In genomic region chr17:69382511-69383100, GRCm38 (mm10) we compare ENCODE assay signal across 8 mouse cellular contexts. TPM values are rescaled to one million over a fixed set of nuclear protein-coding genes. Genes with fewer than 3 reads are reported as not detected.
DNase-seq lines count a peak whose midpoint lies in the region; ATAC-seq lines count a peak whose summit lies in the region.

Gene Zbtb14, plus strand, starts transcription at chr17:69383050.

- peak; percentile 96 for DNase-seq in ES-CJ7 (ENCODE audit: low read depth, low spot score)
- DNase-seq in cerebellum, adult 11 months, result peak; percentile 90
- DNase-seq in forebrain, embryonic 14.5 days (ENCODE audit: low spot score), result peak; percentile 98
- peak; percentile 94 to 96 for DNase-seq in heart, postnatal 14 days
- peak; percentile 91 for DNase-seq in layer of hippocampus, adult 11-12 months (ENCODE audit: low spot score)
- peak; percentile 92 to 94 for DNase-seq in lung, adult 18-20 months
- DNase-seq in testis, postnatal 14 days (ENCODE audit: low spot score), result peak; percentile 94

- H3K27ac ChIP-seq in forebrain, embryonic 14.5 days (ENCODE audit: low read depth, low read length), result peak within 1 kb of the TSS; percentile 100
- H3K27ac ChIP-seq in neural tube, embryonic 15.5 days (replicated peaks), result peak within 1 kb of the TSS; percentile 100

- H3K9ac ChIP-seq in forebrain, embryonic 14.5 days (ENCODE audit: low read length), result peak within 1 kb of the TSS; percentile 96
- peak within 1 kb of the TSS; percentile 86 for H3K9ac ChIP-seq in neural tube, embryonic 15.5 days (replicated peaks)

- peaks cover 12% of the 10 kb centered on the region for H3K36me3 ChIP-seq in forebrain, embryonic 14.5 days (ENCODE audit: control insufficient read depth, insufficient read depth, low read length)
- H3K36me3 ChIP-seq in neural tube, embryonic 15.5 days, result peaks cover 7% of the 10 kb centered on the region

- H3K4me3 ChIP-seq in forebrain, embryonic 14.5 days (ENCODE audit: low read depth, low read length), result peak within 1 kb of the TSS; percentile 83
- H3K4me3 ChIP-seq in neural tube, embryonic 15.5 days (replicated peaks), result peak within 1 kb of the TSS; percentile 81

- no peaks in the 10 kb centered on the region for H3K9me3 ChIP-seq in forebrain, embryonic 14.5 days (replicated peaks; ENCODE audit: control insufficient read depth, low read length)
- H3K9me3 ChIP-seq in neural tube, embryonic 15.5 days (replicated peaks), result no peaks in the 10 kb centered on the region

- intact Hi-C loops in heart, postnatal 14 days (cut with DNase I), result loop anchor here (2.0 kb wide), 2 partner anchors 34 to 56 kb away; partner anchors contain the start of gene Akain1

- peak; percentile 91 for ATAC-seq in forebrain, embryonic 14.5 days
- peak; percentile 89 for ATAC-seq in neural tube, embryonic 15.5 days (ENCODE audit: low FRiP score)

- H3K27me3 ChIP-seq in forebrain, embryonic 14.5 days (replicated peaks; ENCODE audit: control insufficient read depth, insufficient read depth, low read length), result no peaks in the 10 kb centered on the region
- no peaks in the 10 kb centered on the region for H3K27me3 ChIP-seq in neural tube, embryonic 15.5 days (replicated peaks)

- 1% methylated on average over 51 of the region's 72 CpGs for WGBS in forebrain, embryonic 14.5 days
- under 1% methylated on average over 38 of the region's 72 CpGs for WGBS in neural tube, embryonic 15.5 days

- peaks cover 6% of the 10 kb centered on the region for H3K4me1 ChIP-seq in forebrain, embryonic 14.5 days (ENCODE audit: control insufficient read depth, insufficient read depth, low read length)
- peaks cover 20% of the 10 kb centered on the region for H3K4me1 ChIP-seq in neural tube, embryonic 15.5 days

- peak within 1 kb of the TSS; percentile 76 for H3K4me2 ChIP-seq in forebrain, embryonic 14.5 days (ENCODE audit: low read length)
- H3K4me2 ChIP-seq in neural tube, embryonic 15.5 days, result peak within 1 kb of the TSS; percentile 92

RNA-seq across cellular contexts. Expression of gene Zbtb14, which starts in this region (rescaled TPM):
- 29.0 and 29.6 TPM in 2 replicates for polyA plus RNA-seq in forebrain, embryonic 14.5 days (2014; fragmentation: Nextera tagmentation; extraction: Ambion mirVana)
- total RNA-seq in heart, postnatal 14 days (2021), result 10 to 100 TPM; 10.3 to 11.0 TPM
- polyA plus RNA-seq in neural tube, embryonic 15.5 days (2015; fragmentation: Nextera tagmentation; extraction: Ambion mirVana), result 24.9 and 26.5 TPM in 2 replicates

Comparison
In these comparisons a context has a peak if more than half of its experiments do, and no peak if none do; other contexts are left out.
1. Peak in every context shown above with its lines: DNase-seq, ATAC-seq, H3K4me3 ChIP-seq and H3K27ac ChIP-seq.